Mouse (Mus musculus): ENCODE data around the gene Atf7.

DNA sequence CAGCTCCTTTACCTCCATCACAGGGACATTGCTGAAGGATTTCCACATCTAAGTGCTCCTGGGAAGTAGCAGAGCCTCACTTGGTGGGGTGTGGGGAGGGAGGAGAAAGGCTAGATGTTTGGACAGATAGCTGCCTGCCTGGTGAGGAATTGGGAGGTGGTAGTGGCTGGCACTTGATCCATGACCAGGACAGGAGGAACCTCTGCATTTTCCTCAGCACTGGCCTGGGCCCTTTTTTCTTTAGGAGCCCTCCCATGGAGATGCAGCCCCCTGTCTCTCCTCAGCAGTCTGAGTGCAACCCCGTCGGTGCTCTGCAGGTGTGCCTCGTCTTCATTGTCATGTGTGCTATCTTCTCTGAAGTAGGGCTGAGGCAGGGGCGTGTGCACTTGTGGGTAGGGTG, 103.8 kb downstream of the Atf7 start:
- no peak for TF ChIP-seq POLR2A (IDR thresholded peaks at IDR 0.05; ENCODE audit: insufficient read depth, low read depth, low read length)
- no peak for TF ChIP-seq CTCF (IDR thresholded peaks at IDR 0.05)
- TF ChIP-seq EP300 (IDR thresholded peaks at IDR 0.05; ENCODE audit: insufficient read depth, low read depth, low read length), result no peak

All from heart, adult 2 months (tissue).